Mouse (Mus musculus): ENCODE results near the gene Elf2. TPM values are rescaled to one million over a fixed set of nuclear protein-coding genes. Genes with fewer than 3 reads are reported as not detected.
A peak's percentile ranks its signal among the peaks of the same experiment; 100 is the strongest.

The Elf2 gene
- polyA plus RNA-seq, 1 experiment from 2014 or later = 37.9 TPM

GRCm38 (mm10) chr3:51270069-51270817 is 70.2 kb downstream of the Elf2 start:
- Histone ChIP-seq H3K9me3 (ENCODE audit: control insufficient read depth, low read length) (no peaks in the 10 kb centered on the region), H3K4me1 (replicated peaks; ENCODE audit: control insufficient read depth, insufficient read depth, low read length) (peaks cover 4% of the 10 kb centered on the region), H3K4me3 (ENCODE audit: low read depth, low read length) (no peak overlapping the region), H3K9ac (ENCODE audit: low read depth, low read length) (no peak overlapping the region), H3K36me3 (ENCODE audit: control insufficient read depth, insufficient read depth, low read length) (peaks cover 5% of the 10 kb centered on the region; the same call in 1 of the 2 replicates), H3K4me2 (no peak overlapping the region), H3K27me3 (replicated peaks; ENCODE audit: control insufficient read depth, insufficient read depth, low read length) (no peaks in the 10 kb centered on the region), H3K27ac (ENCODE audit: low read depth, low read length) (no peak overlapping the region)
- no peak for ATAC-seq (replicated peaks; ENCODE audit: low FRiP score)
- no peak for DNase-seq (ENCODE audit: low spot score)
- WGBS = 77% methylated on average over 12 of the region's 12 CpGs

GRCm38 (mm10) chr3:51268434-51268833 is 72.0 kb downstream of the Elf2 start:
- WGBS = 89% methylated on average over 12 of the region's 12 CpGs
- no peak overlapping the region for H3K27ac ChIP-seq (ENCODE audit: low read depth, low read length)
- DNase-seq (ENCODE audit: low spot score) = no peak

GRCm38 (mm10) chr3:51262942-51263341 is 77.5 kb downstream of the Elf2 start:
- no peaks in the 10 kb centered on the region for H3K4me1 ChIP-seq (replicated peaks; ENCODE audit: control insufficient read depth, insufficient read depth, low read length)
- no peak overlapping the region for H3K9ac ChIP-seq (ENCODE audit: low read depth, low read length)
- H3K27ac ChIP-seq (ENCODE audit: low read depth, low read length) = no peak overlapping the region
- DNase-seq (ENCODE audit: low spot score) = no peak
- WGBS = 89% methylated on average over 8 of the region's 8 CpGs
- H3K27me3 ChIP-seq (replicated peaks; ENCODE audit: control insufficient read depth, insufficient read depth, low read length) = no peaks in the 10 kb centered on the region
- ATAC-seq (replicated peaks; ENCODE audit: low FRiP score) = no peak
- peaks cover 28% of the 10 kb centered on the region for H3K36me3 ChIP-seq (ENCODE audit: control insufficient read depth, insufficient read depth, low read length)
- no peaks in the 10 kb centered on the region for H3K9me3 ChIP-seq (ENCODE audit: control insufficient read depth, low read length)
- H3K4me3 ChIP-seq (ENCODE audit: low read depth, low read length) = no peak overlapping the region
- H3K4me2 ChIP-seq = no peak overlapping the region

More at GRCm38 (mm10) chr3:51268434-51268833, 72.0 kb downstream of the Elf2 start:
- H3K4me1 ChIP-seq (replicated peaks; ENCODE audit: control insufficient read depth, insufficient read depth, low read length) = no peaks in the 10 kb centered on the region
- no peak overlapping the region for H3K4me2 ChIP-seq
- H3K4me3 ChIP-seq (ENCODE audit: low read depth, low read length) = no peak overlapping the region
- H3K9ac ChIP-seq (ENCODE audit: low read depth, low read length) = no peak overlapping the region
- peaks cover 16% of the 10 kb centered on the region for H3K36me3 ChIP-seq (ENCODE audit: control insufficient read depth, insufficient read depth, low read length)
- no peak for ATAC-seq (replicated peaks; ENCODE audit: low FRiP score)
- H3K9me3 ChIP-seq (ENCODE audit: control insufficient read depth, low read length) = no peaks in the 10 kb centered on the region
- H3K27me3 ChIP-seq (replicated peaks; ENCODE audit: control insufficient read depth, insufficient read depth, low read length) = no peaks in the 10 kb centered on the region

- no peaks in the 10 kb centered on the region for H3K27me3 ChIP-seq (replicated peaks; ENCODE audit: control insufficient read depth, insufficient read depth, low read length)
- peaks cover 45% of the 10 kb centered on the region for H3K36me3 ChIP-seq (ENCODE audit: control insufficient read depth, insufficient read depth, low read length)
- H3K4me3 ChIP-seq (ENCODE audit: low read depth, low read length) = no peak overlapping the region
- ATAC-seq (replicated peaks; ENCODE audit: low FRiP score) (no peak), DNase-seq (ENCODE audit: low spot score) (no peak)
- no peak overlapping the region for H3K4me2 ChIP-seq
- 91% methylated on average over 5 of the region's 5 CpGs for WGBS
- no peaks in the 10 kb centered on the region for H3K9me3 ChIP-seq (ENCODE audit: control insufficient read depth, low read length)
- H3K27ac ChIP-seq (ENCODE audit: low read depth, low read length) = no peak overlapping the region
- no peak overlapping the region for H3K9ac ChIP-seq (ENCODE audit: low read depth, low read length)
- H3K4me1 ChIP-seq (replicated peaks; ENCODE audit: control insufficient read depth, insufficient read depth, low read length) = no peaks in the 10 kb centered on the region
Measured at GRCm38 (mm10) chr3:51258070-51258469, 82.4 kb downstream of the Elf2 start.

- no peak for DNase-seq (ENCODE audit: low spot score)
- no peak for ATAC-seq (replicated peaks; ENCODE audit: low FRiP score)
- Histone ChIP-seq H3K27me3 (replicated peaks; ENCODE audit: control insufficient read depth, insufficient read depth, low read length) (no peaks in the 10 kb centered on the region), H3K9me3 (ENCODE audit: control insufficient read depth, low read length) (no peaks in the 10 kb centered on the region), H3K4me2 (no peak overlapping the region), H3K9ac (ENCODE audit: low read depth, low read length) (no peak overlapping the region), H3K4me1 (replicated peaks; ENCODE audit: control insufficient read depth, insufficient read depth, low read length) (no peaks in the 10 kb centered on the region), H3K27ac (ENCODE audit: low read depth, low read length) (no peak overlapping the region), H3K36me3 (ENCODE audit: control insufficient read depth, insufficient read depth, low read length) (peaks cover 49% of the 10 kb centered on the region), H3K4me3 (ENCODE audit: low read depth, low read length) (no peak overlapping the region)
- 92% methylated on average over 12 of the region's 12 CpGs for WGBS
Measured at GRCm38 (mm10) chr3:51256450-51256849, 84.0 kb downstream of the Elf2 start.

GRCm38 (mm10) chr3:51254784-51255183 is 85.7 kb downstream of the Elf2 start:
- no peak; the same call in 1 of the 2 replicates for ATAC-seq (replicated peaks; ENCODE audit: low FRiP score)
- Histone ChIP-seq H3K36me3 (ENCODE audit: control insufficient read depth, insufficient read depth, low read length) (peaks cover 49% of the 10 kb centered on the region), H3K4me3 (ENCODE audit: low read depth, low read length) (no peak overlapping the region), H3K9ac (ENCODE audit: low read depth, low read length) (no peak overlapping the region), H3K27ac (ENCODE audit: low read depth, low read length) (no peak overlapping the region), H3K9me3 (ENCODE audit: control insufficient read depth, low read length) (no peaks in the 10 kb centered on the region), H3K27me3 (replicated peaks; ENCODE audit: control insufficient read depth, insufficient read depth, low read length) (no peaks in the 10 kb centered on the region), H3K4me2 (no peak overlapping the region), H3K4me1 (replicated peaks; ENCODE audit: control insufficient read depth, insufficient read depth, low read length) (no peaks in the 10 kb centered on the region)
- DNase-seq (ENCODE audit: low spot score) = no peak
- WGBS = 92% methylated on average over 7 of the region's 7 CpGs

- H3K27me3 ChIP-seq (replicated peaks; ENCODE audit: control insufficient read depth, insufficient read depth, low read length) = no peaks in the 10 kb centered on the region
- 0 out of 2 replicates have a peak, but pooled peaks have one; percentile 27 for ATAC-seq (replicated peaks; ENCODE audit: low FRiP score)
- H3K9me3 ChIP-seq (ENCODE audit: control insufficient read depth, low read length) = no peaks in the 10 kb centered on the region
- H3K9ac ChIP-seq (ENCODE audit: low read depth, low read length) = no peak overlapping the region
- no peak overlapping the region for H3K4me2 ChIP-seq
- peaks cover 53% of the 10 kb centered on the region for H3K36me3 ChIP-seq (ENCODE audit: control insufficient read depth, insufficient read depth, low read length)
- no peak for DNase-seq (ENCODE audit: low spot score)
- H3K4me3 ChIP-seq (ENCODE audit: low read depth, low read length) = no peak overlapping the region
- no peaks in the 10 kb centered on the region for H3K4me1 ChIP-seq (replicated peaks; ENCODE audit: control insufficient read depth, insufficient read depth, low read length)
- 87% methylated on average over 12 of the region's 12 CpGs for WGBS
- H3K27ac ChIP-seq (ENCODE audit: low read depth, low read length) = no peak overlapping the region
Measured at GRCm38 (mm10) chr3:51252689-51253402, 87.6 kb downstream of the Elf2 start.

GRCm38 (mm10) chr3:51252223-51252622 is 88.2 kb downstream of the Elf2 start:
- H3K27ac ChIP-seq (ENCODE audit: low read depth, low read length) = no peak overlapping the region
- H3K27me3 ChIP-seq (replicated peaks; ENCODE audit: control insufficient read depth, insufficient read depth, low read length) = no peaks in the 10 kb centered on the region
- no peak overlapping the region for H3K4me3 ChIP-seq (ENCODE audit: low read depth, low read length)
- H3K4me1 ChIP-seq (replicated peaks; ENCODE audit: control insufficient read depth, insufficient read depth, low read length) = no peaks in the 10 kb centered on the region
- no peak overlapping the region for H3K9ac ChIP-seq (ENCODE audit: low read depth, low read length)
- DNase-seq (ENCODE audit: low spot score) (no peak), ATAC-seq (replicated peaks; ENCODE audit: low FRiP score) (no peak)
- no peak overlapping the region for H3K4me2 ChIP-seq
- no peaks in the 10 kb centered on the region for H3K9me3 ChIP-seq (ENCODE audit: control insufficient read depth, low read length)
- peaks cover 52% of the 10 kb centered on the region for H3K36me3 ChIP-seq (ENCODE audit: control insufficient read depth, insufficient read depth, low read length)
- 89% methylated on average over 1 of the region's 1 CpGs for whole genome bisulfite sequencing
